Mouse (Mus musculus): ENCODE results near the gene BC025920. TPM values are rescaled to one million over a fixed set of nuclear protein-coding genes. Genes with fewer than 3 reads are reported as not detected.

The BC025920 gene
- polyA plus RNA-seq (2012; rRNA removed) = 0.14 and 0.39 TPM in 2 replicates

DNA sequence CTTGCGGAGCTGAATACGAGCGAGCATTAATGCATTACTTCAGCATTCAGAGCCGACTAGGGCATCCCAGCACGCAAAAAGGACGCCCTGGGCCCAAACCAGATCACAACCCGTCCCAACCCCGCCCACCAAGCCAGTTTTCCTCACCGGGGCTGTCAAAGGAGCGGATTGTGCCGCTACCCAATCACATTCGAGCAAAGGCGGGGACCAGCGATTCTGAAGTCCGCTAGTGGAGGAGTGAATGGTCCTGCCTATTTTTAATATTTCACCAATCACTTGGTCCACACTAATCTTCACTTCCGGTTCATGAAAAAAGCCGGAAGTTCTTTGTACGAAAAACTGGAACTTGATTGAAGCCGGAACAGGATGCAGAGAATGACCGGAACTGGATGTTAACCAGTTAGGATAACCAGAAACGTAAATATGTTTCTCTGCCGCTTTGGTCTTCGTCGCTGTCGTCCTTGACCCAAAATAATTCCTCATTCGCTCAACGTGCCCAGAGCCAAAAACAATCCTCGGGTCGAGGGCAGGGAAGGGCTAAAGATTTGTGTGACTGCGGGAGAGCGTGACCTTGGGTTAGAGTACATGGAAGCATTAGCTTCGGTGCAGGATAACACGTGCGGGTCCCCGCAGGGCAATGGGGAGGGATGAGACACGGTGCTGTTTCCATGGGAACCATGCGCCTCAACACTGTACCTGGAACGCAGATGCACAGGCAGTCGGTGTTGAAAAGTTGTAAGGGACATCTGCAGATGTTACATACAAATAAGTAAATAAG, at the start of gene BC025920:
Gene BC025920, plus strand, starts transcription at position 297 of the 778 bp plus-strand sequence.

DNA sequence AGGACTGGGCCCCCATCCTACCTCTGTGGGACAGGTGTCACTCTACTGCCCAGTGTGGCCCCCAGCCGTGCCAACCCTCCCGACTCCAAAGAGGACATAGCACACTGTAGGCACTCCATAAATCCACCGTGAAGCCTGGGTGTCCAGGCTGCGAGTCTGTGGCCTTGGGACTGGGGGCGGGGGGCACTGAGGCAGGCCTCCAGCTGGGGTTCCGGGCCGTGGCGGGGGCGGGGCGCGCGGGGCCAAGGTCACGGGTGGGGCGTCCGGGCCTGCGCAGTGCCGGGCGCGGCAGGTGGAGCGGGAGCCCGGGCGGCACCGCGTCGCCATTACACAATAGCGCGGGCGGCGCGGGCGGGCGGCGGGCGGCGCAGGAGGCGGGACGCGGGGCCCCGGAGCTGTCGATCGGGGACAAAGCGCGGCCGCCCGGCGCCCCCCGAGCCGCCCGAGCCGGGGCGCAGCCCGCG, 46.9 kb upstream of the BC025920 start, which contains the start of gene Aes:
Gene Aes, plus strand, starts transcription at position 326 of the 464 bp plus-strand sequence.

DNA sequence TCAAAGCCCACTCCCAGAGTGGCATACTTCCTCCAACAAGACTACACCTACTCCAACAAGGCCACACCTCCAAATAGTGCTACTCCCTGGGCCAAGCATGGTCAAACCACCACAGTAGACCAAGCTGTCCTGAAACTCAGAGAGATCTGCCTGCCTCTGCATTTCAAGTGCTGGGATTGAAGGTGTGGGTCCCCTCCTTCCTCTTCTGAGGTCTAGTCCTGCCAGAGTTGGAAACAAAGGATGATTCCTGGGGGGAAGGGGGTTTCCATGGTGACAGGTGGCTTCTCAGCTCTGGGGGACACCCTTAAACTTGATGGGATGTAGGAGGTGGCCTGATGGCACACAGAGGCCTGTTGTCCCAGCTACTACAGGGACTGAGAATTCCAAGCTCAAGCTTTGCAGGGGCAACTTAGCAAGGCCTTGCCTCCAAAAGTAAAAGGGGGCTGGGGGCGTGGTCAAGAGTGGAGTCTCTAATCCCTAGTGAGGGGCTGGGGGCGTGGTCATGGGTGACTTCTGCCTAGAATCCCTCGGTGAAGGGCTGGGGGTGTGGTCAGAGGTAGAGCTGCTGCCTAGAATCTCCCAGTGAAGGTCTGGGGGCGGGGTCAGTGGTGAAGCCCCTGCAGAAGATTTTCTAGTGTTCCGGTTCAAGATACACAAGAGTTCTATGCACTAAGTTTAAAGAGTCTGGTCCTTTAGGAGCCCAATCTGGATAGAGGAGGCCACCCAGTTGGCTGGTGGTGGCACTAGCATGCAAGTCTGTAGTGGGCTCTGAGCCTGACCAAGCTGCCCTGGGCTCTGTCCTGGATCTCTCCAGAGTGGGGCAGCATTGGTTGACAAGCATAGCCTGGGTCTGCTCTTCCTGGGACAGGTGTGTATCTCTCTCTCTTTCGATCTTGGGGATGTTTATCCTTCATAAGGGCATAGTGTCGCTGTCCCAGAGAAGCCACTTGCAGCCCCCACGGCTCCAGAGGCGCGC, 31.7 kb upstream of the BC025920 start, which contains the start of gene Tle2:
Gene Tle2, plus strand, starts transcription at position 481 of the 976 bp plus-strand sequence.

DNA sequence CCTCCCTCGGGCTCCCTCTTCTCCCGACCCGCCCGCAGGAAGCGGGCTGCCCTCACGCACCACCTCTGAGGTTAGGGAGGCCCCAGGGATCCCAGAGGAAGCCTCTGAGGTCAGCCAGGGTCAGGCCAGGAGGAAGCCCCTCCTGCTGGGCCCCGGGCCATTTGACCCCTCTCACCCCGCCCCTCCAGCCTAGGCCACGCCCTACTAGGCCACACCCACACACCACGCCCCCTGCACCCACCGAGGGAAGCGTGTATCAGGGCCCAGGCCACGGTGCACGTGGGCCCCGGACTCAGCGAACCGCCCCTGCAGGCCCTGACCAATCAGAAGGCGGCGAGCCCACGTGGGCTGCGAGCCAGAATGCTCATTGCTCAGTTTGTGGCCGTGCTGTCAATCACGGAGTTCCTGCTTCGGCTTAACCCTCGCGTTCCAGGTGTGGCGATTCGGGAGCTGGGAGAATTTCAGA, 5.3 kb upstream of the BC025920 start, which contains the start of gene Tle6:
Gene Tle6, minus strand, starts transcription at position 336 of the 466 bp plus-strand sequence.

DNA sequence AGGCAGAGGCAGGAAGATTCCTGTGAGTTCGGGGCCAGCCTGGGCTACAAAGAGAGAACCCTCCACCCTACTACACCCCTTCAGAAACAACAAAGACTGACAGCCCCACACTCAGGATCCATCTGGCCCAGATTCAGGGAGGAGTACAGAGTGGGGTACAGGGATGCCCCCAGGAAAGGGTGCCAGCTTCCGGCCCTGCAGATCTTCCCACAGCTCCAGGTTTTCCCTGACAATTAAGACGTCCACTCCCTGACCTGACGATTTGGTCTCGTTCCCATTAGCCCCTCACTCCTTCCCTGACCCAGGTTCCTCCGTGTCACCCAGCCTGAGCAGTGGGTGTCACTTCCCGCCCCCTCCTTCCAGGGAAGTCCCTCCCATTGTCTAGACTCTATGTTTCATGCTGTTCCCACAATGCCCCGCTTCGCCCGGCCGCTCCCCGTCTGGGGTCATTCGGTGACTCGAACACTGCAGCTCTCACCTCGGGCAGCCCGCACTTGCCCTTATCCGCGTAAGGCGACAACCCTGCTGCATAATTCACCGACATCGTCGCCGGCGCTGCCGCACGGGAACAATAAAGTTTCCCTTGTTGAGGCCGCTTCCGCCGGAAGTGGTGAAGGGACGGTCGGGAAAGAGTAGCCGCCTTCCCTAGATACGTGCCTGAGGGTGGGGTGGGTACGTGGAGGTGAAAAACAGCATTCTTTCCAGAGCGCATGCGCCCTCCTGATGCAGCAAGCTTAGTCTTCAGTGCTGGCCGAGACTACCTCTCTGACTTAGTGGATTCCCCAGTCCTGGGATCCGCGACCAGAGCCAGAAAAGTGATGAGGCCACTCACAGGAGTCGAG, 21.1 kb downstream of the BC025920 start, which contains the start of gene Sirt6:
Gene Sirt6, minus strand, starts transcription at position 804 of the 842 bp plus-strand sequence.

DNA sequence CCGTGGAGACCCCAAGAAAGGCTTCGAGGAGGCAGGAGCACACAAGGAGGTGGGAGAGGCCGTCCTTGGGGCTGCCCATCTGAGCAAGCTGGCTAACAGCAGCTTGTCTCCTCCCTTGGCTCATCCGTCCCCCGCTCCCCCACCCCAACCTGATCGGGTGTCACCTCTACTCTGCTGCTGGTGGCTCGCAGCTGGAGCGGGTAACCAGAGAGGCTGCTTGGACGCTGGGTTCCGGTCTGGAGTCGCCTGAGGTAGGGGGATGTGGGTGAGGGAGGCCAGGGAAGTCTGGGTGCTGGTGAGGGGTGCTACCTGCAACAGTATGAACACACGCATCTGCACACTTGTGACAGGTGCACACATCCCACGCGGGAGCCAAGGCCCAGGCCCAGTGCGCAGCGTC, 22.3 kb downstream of the BC025920 start, which contains the start of gene Ankrd24:
Gene Ankrd24, plus strand, starts transcription at position 151 of the 400 bp plus-strand sequence.

DNA sequence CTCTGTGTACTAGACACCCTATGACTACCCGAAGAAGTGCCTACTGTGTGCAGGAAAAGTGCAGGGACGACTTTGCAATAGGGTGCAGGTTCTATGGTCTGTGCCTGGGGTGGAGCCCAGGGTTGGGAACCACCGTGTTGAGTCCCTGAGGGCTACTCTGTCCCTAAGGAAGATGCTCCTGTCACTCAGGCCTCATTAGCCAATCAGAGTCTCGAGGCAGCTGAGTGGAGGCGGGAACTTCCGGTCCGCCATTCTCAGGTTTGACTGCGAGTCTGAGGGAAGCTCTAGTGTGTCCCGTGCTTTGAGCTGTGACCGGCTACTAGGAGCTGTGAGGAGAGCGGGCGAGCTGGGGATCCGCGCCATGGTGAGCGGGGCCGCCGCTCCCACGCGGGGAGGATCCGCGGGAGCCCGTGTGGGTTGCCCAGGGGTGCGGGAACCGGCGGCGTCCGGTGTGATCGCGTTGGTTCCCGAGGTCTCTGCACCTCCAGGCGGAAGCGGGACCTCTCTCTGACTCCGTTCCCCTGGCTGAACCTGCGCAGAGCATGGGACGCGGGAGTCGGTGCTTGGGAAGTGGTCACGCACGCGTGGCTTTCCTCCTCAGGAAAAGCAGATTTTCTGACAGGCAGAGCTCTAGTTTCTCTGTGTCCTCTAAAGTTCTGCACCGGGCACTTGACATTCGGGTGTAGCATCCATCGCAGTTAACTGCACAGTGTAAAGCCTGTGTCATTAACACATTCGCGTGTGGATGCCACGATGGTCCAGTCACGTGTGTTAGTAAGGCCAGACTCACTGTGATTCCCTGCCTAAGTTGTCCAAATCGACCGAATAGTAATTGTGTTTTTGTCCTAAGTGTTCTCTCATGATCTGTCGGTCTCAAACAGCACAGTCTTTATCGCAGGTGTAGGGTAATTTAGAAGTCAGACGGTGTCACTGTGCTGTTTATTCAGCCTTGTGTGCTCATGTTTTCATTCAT, 43.0 kb downstream of the BC025920 start, which contains the start of gene Gm10778:
Gene Gm10778, plus strand, starts transcription at position 257 of the 973 bp plus-strand sequence.

Other genes with a start within 250 kb of the BC025920 start
- 11.1 and 23.8 TPM in 2 replicates for gene Mfsd12, start 248.8 kb upstream of the BC025920 start, polyA plus RNA-seq (2012; rRNA removed)
- 229 and 346 TPM in 2 replicates for gene 4930404N11Rik, start 240.5 kb upstream of the BC025920 start, polyA plus RNA-seq (2012; rRNA removed)
- gene Fzr1, start 227.8 kb upstream of the BC025920 start, polyA plus RNA-seq (2012; rRNA removed) = 64.1 and 71.5 TPM in 2 replicates
- gene Dohh, start 221.8 kb upstream of the BC025920 start, polyA plus RNA-seq (2012; rRNA removed) = 57.2 and 82.1 TPM in 2 replicates
- gene Gm48551, start 221.8 kb upstream of the BC025920 start, polyA plus RNA-seq (2012; rRNA removed) = 0.54 and 0.88 TPM in 2 replicates
- 1.4 and 1.7 TPM in 2 replicates for gene Gm48552, start 217.3 kb upstream of the BC025920 start, polyA plus RNA-seq (2012; rRNA removed)
- gene Smim24, start 213.2 kb upstream of the BC025920 start, polyA plus RNA-seq (2012; rRNA removed) = 455 and 473 TPM in 2 replicates
- 27.0 and 33.0 TPM in 2 replicates for gene Nfic, start 150.6 kb upstream of the BC025920 start, polyA plus RNA-seq (2012; rRNA removed)
- 1.3 and 2.8 TPM in 2 replicates for gene Celf5, start 123.6 kb upstream of the BC025920 start, polyA plus RNA-seq (2012; rRNA removed)
- 147 and 177 TPM in 2 replicates for gene Ncln, start 109.9 kb upstream of the BC025920 start, polyA plus RNA-seq (2012; rRNA removed)
- 1.6 and 3.7 TPM in 2 replicates for gene S1pr4, start 106.1 kb upstream of the BC025920 start, polyA plus RNA-seq (2012; rRNA removed)
- gene Gna15, start 82.0 kb upstream of the BC025920 start, polyA plus RNA-seq (2012; rRNA removed) = 5.4 and 9.1 TPM in 2 replicates
- gene Gna11, start 61.1 kb upstream of the BC025920 start, polyA plus RNA-seq (2012; rRNA removed) = 64.5 and 66.0 TPM in 2 replicates
- gene Aes, start 46.8 kb upstream of the BC025920 start, polyA plus RNA-seq (2012; rRNA removed) = 1,576 and 2,275 TPM in 2 replicates
- gene Tle2, start 31.7 kb upstream of the BC025920 start, polyA plus RNA-seq (2012; rRNA removed) = 56.0 and 71.7 TPM in 2 replicates
- 10.5 and 11.4 TPM in 2 replicates for gene Tle6, start 5.2 kb upstream of the BC025920 start, polyA plus RNA-seq (2012; rRNA removed)
- gene Sirt6, start 21.5 kb downstream of the BC025920 start, polyA plus RNA-seq (2012; rRNA removed) = 18.8 and 22.3 TPM in 2 replicates
- 17.2 and 28.0 TPM in 2 replicates for gene Ankrd24, start 22.3 kb downstream of the BC025920 start, polyA plus RNA-seq (2012; rRNA removed)
- gene Gm10778, start 42.8 kb downstream of the BC025920 start, polyA plus RNA-seq (2012; rRNA removed) = 0.09 TPM in 1 of 2 replicates, not detected in the other
- not detected in 2 replicates for gene Zfp433, start 98.6 kb downstream of the BC025920 start, polyA plus RNA-seq (2012; rRNA removed)
- gene Gm3055, start 164.9 kb downstream of the BC025920 start, polyA plus RNA-seq (2012; rRNA removed) = not detected in 2 replicates
- not detected in 2 replicates for gene Gm4767, start 205.9 kb downstream of the BC025920 start, polyA plus RNA-seq (2012; rRNA removed)